In the genomic region with DNA sequence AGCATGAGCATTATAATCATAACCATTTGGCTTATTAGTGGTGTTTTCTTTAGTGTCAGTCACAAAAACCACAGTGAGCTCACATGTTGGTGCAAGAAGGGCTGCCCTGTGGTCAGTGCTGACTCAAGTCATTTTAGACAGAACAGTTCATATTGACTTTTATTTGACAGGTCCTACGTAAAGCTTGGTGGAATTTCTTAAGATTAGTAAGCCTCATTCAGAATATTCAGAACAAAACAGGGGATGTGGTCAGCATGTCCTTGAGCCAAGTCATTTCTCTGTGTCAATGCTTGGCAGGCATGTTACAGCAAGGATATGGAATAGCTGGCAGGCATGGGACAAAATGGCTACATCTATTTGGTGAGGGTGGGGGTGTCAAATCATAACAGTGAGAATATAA, we compare ENCODE assay signal across 10 mouse cellular contexts.
"Had no signal": no experiment of that assay in that cellular context is flagged by ENCODE, and none has a peak within 500 bp of the region (broad histone marks: within the 10 kb centered on the region; RNA-seq: fewer than 3 reads in every experiment).

No protein-coding gene starts in this region.

- H3K4me1 ChIP-seq: limb, embryonic 10.5 days; liver, embryonic 15.5 days; midbrain, embryonic 15.5 days; neural tube, embryonic 12.5 days had no signal

- H3K4me3 ChIP-seq: limb, embryonic 10.5 days; liver, embryonic 15.5 days; midbrain, embryonic 15.5 days; neural tube, embryonic 12.5 days had no signal

- DNase-seq: kidney, postnatal 14 days; lung, embryonic 14.5 days; lung, postnatal 10 days; lung, postnatal 4 days; thymus, adult 18-20 months; thymus, postnatal 25 days had no signal

- H3K27ac ChIP-seq: limb, embryonic 10.5 days; liver, embryonic 15.5 days; midbrain, embryonic 15.5 days; neural tube, embryonic 12.5 days had no signal
